Mouse (Mus musculus) kidney, embryonic 14.5 days (tissue): ENCODE results near the gene Krt31. TPM values are rescaled to one million over a fixed set of nuclear protein-coding genes. Genes with fewer than 3 reads are reported as not detected.
A peak's percentile ranks its signal among the peaks of the same experiment; 100 is the strongest.

ENCODE experiments used
- ATAC-seq: fragments of 200-750 bp; cut with Nextera tagmentation; 2 replicates; pipeline ENCODE4 v1.8.0; 2017; ENCODE audit warnings: moderate number of reproducible peaks, mild to moderate bottlenecking, moderate TSS enrichment, moderate library complexity; ENCODE audit not compliant: low FRiP score, low TSS enrichment
- H3K27ac ChIP-seq: fragments of 300-500 bp; sonication (generic); 2 replicates; pipeline ENCODE4 v1.5.1; 2014; ENCODE audit warnings: low read depth, mild to moderate bottlenecking, low read length, moderate library complexity, mixed read lengths
- H3K27me3 ChIP-seq: fragments of 300-500 bp; sonication (generic); 2 replicates; pipeline ENCODE4 v1.6.1; 2014; ENCODE audit warnings: mild to moderate bottlenecking, low read length; ENCODE audit not compliant: control insufficient read depth, insufficient read depth
- H3K36me3 ChIP-seq: fragments of 300-500 bp; sonication (generic); 2 replicates; pipeline ENCODE4 v1.6.1; 2014; ENCODE audit warnings: low read length, mixed read lengths; ENCODE audit not compliant: control insufficient read depth, insufficient read depth
- H3K4me1 ChIP-seq: fragments of 300-500 bp; sonication (generic); 2 replicates; pipeline ENCODE4 v1.6.1; 2014; ENCODE audit warnings: low read length, mixed read lengths; ENCODE audit not compliant: control insufficient read depth, insufficient read depth
- H3K4me2 ChIP-seq: fragments of 300-500 bp; sonication (generic); replicated peaks from 2 replicates; pipeline ENCODE4 v1.6.1; 2014; ENCODE audit warnings: low read depth, mild to moderate bottlenecking, low read length
- H3K4me3 ChIP-seq: fragments of 300-500 bp; sonication (generic); 2 replicates; pipeline ENCODE4 v1.5.1; 2014; ENCODE audit warnings: mild to moderate bottlenecking, low read length
- H3K9ac ChIP-seq: fragments of 300-500 bp; sonication (generic); 2 replicates; pipeline ENCODE4 v1.6.1; 2014; ENCODE audit warnings: low read depth, mild to moderate bottlenecking, low read length, moderate library complexity
- H3K9me3 ChIP-seq: fragments of 300-500 bp; sonication (generic); 2 replicates; pipeline ENCODE4 v1.6.1; 2016; ENCODE audit warnings: low read length; ENCODE audit not compliant: control insufficient read depth
- WGBS: fragments of 180-500 bp; shearing (Covaris S2); extraction: QIAGEN DNeasy Blood & Tissue Kit; methylation state at CpG from one replicate; pipeline ENCODE4 v1.1.7; 2014; 5-methylcytosine and 5-hydroxymethylcytosine counted together
- polyA plus RNA-seq: library from polyadenylated mRNA; unstranded; fragments of >200 nt; fragmentation: Nextera tagmentation; extraction: Ambion mirVana; gene quantifications from 2 replicates; pipeline ENCODE4 v1.2.1, GENCODE M21; 2014

Gene Krt31
- not detected in 2 replicates for polyA plus RNA-seq

DNA sequence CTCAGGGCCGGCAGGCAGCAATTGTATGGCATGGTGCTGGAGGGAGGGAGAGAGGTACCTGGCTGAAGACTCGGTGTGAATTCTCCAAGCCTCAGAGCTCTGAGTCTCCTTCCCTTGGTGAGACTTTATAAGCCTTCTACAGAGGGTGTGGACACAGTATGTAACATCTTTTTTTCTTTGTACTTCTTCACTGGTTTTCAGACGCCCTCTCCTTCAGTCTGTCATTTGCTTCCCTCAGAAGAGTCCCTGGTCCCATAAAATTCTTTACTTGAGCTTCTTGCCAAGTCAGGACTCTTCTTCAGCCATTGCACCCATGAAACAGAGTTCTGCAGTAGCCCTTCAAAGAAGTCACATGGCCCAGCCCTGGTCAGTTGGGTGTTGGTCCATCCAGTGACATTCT lies at the start of gene Krt31:
TSS of gene Krt31 (minus strand) at position 101 of the 400 bp plus-strand sequence.
- no peaks in the 10 kb centered on the region for H3K36me3 ChIP-seq
- 81% methylated on average over 3 of the region's 3 CpGs for WGBS
- no peak for ATAC-seq

GRCm38 (mm10) chr11:100097819-100098218 lies 47.5 kb upstream of the Krt31 start:
- peaks cover 18% of the 10 kb centered on the region; the same call in 1 of the 2 replicates for H3K4me1 ChIP-seq
- peak; percentile 60 for ATAC-seq
- no peaks in the 10 kb centered on the region for H3K9me3 ChIP-seq
- WGBS = 37% methylated on average over 9 of the region's 9 CpGs
- H3K9ac ChIP-seq = no peak overlapping the region
- H3K27me3 ChIP-seq = no peaks in the 10 kb centered on the region
- no peak overlapping the region for H3K27ac ChIP-seq
- no peaks in the 10 kb centered on the region for H3K36me3 ChIP-seq
- no peak overlapping the region for H3K4me2 ChIP-seq
- no peak overlapping the region for H3K4me3 ChIP-seq

More for the DNA sequence above, at the start of gene Krt31:
- H3K4me2 ChIP-seq = no peak within 1 kb of the TSS
- H3K4me3 ChIP-seq = no peak within 1 kb of the TSS
- no peak within 1 kb of the TSS for H3K9ac ChIP-seq
- no peaks in the 10 kb centered on the region for H3K4me1 ChIP-seq
- H3K27ac ChIP-seq = no peak within 1 kb of the TSS
- H3K27me3 ChIP-seq = no peaks in the 10 kb centered on the region
- H3K9me3 ChIP-seq = no peaks in the 10 kb centered on the region

DNA sequence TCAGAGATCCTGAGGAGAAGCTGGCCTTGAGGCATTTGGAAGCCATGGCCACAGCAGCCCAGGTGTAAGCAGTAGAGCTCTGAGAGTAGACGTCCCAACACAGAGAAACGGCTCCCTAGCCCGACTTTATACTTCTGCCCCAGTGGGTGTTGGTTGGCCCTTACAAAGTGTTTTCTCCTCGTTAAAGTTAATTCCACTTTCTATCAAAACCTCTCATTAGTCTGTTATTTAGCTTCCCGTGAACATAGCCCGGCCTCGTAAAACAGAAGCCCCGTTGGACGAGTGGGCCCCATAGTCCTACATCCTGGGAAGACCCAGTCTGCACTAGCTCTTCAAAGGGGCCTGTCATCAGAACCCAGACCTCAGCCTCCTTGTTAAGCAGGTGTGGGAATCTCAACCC lies 45.8 kb upstream of the Krt31 start, which contains the start of gene Krt35:
TSS of gene Krt35 (minus strand) at position 101 of the 400 bp plus-strand sequence.
- peaks cover 15% of the 10 kb centered on the region; the same call in 1 of the 2 replicates for H3K4me1 ChIP-seq
- H3K4me3 ChIP-seq = no peak within 1 kb of the TSS
- H3K4me2 ChIP-seq = no peak within 1 kb of the TSS
- 63% methylated on average over 9 of the region's 9 CpGs for WGBS
- no peaks in the 10 kb centered on the region for H3K36me3 ChIP-seq
- H3K9ac ChIP-seq = no peak within 1 kb of the TSS
- H3K27ac ChIP-seq = no peak within 1 kb of the TSS
- ATAC-seq = no peak
- no peaks in the 10 kb centered on the region for H3K27me3 ChIP-seq
- no peaks in the 10 kb centered on the region for H3K9me3 ChIP-seq

- no peak for ATAC-seq
- Histone ChIP-seq H3K36me3 (no peaks in the 10 kb centered on the region), H3K27me3 (no peaks in the 10 kb centered on the region), H3K9me3 (no peaks in the 10 kb centered on the region), H3K4me1 (no peaks in the 10 kb centered on the region), H3K4me3 (no peak overlapping the region), H3K9ac (no peak overlapping the region), H3K4me2 (no peak overlapping the region), H3K27ac (no peak overlapping the region)
- WGBS = 64% methylated on average over 7 of the region's 7 CpGs
Measured at GRCm38 (mm10) chr11:100088378-100089025, 38.2 kb upstream of the Krt31 start.

- no peaks in the 10 kb centered on the region for H3K9me3 ChIP-seq
- H3K27me3 ChIP-seq = no peaks in the 10 kb centered on the region
- no peak within 1 kb of the TSS for H3K9ac ChIP-seq
- 93% methylated on average over 10 of the region's 10 CpGs for WGBS
- no peak within 1 kb of the TSS for H3K4me2 ChIP-seq
- H3K27ac ChIP-seq = no peak within 1 kb of the TSS
- H3K4me3 ChIP-seq = no peak within 1 kb of the TSS
- no peak for ATAC-seq
- no peaks in the 10 kb centered on the region for H3K36me3 ChIP-seq
- H3K4me1 ChIP-seq = no peaks in the 10 kb centered on the region
Measured at GRCm38 (mm10) chr11:100087861-100088260, 37.5 kb upstream of the Krt31 start, which contains the start of gene Krt32. Gene Krt32, minus strand, starts transcription at chr11:100088226.

GRCm38 (mm10) chr11:100073873-100074272 lies 23.5 kb upstream of the Krt31 start:
- H3K27me3 ChIP-seq = no peaks in the 10 kb centered on the region
- ATAC-seq = no peak
- H3K4me3 ChIP-seq = no peak overlapping the region
- H3K4me1 ChIP-seq = no peaks in the 10 kb centered on the region
- no peak overlapping the region for H3K9ac ChIP-seq
- H3K9me3 ChIP-seq = no peaks in the 10 kb centered on the region
- WGBS = 84% methylated on average over 1 of the region's 1 CpGs
- no peak overlapping the region for H3K27ac ChIP-seq
- no peaks in the 10 kb centered on the region for H3K36me3 ChIP-seq
- no peak overlapping the region for H3K4me2 ChIP-seq

GRCm38 (mm10) chr11:100067293-100068036 lies 17.1 kb upstream of the Krt31 start:
- no peak overlapping the region for H3K27ac ChIP-seq

DNA sequence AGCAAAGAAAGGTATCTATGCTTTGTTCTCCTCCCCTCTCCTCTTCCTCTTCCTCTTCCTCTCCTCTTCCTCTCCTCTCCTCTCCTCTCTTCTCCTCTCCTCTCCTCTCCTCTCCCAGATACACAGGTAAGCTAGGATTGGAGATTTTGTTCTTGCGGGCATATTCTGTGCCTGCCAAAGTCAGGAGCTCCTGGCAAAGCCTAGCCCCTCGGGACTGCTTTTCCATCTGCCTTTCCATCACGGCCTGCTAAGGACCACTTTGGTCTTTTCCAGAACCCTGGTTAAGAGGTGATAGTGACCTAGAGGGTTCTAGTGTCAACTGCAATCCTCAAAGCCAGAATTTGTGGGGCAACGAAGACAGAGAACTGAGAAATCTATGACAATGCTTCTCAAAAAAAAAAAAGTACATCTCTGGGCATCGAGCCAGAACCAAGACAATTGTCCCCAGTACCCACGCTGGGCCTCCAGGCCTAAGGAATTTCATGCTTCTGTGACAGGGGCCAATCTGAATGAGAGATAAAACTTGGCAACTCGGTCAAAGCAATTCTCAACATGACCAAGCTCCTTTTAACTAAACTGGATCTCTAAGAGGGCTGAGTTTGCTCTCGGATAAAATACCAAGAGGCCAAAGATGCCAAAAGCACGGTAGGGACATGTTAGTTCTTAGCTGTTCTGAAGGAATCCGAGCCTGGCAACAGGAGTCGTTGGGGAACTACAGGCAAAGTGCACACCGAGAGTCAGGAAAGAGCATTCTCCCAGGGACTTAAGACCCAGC lies 16.1 kb upstream of the Krt31 start:
- Histone ChIP-seq H3K4me2 (no peak overlapping the region), H3K27ac (no peak overlapping the region), H3K4me1 (0 out of 2 replicates have a peak, but pooled peaks cover 2% of the 10 kb centered on the region), H3K9me3 (no peaks in the 10 kb centered on the region), H3K27me3 (no peaks in the 10 kb centered on the region), H3K36me3 (no peaks in the 10 kb centered on the region), H3K4me3 (no peak overlapping the region), H3K9ac (no peak overlapping the region)
- WGBS = 75% methylated on average over 12 of the region's 12 CpGs
- no peak for ATAC-seq

More at GRCm38 (mm10) chr11:100067293-100068036, 17.1 kb upstream of the Krt31 start:
- Histone ChIP-seq H3K27me3 (no peaks in the 10 kb centered on the region), H3K9ac (no peak overlapping the region), H3K4me1 (0 out of 2 replicates have a peak, but pooled peaks cover 2% of the 10 kb centered on the region), H3K4me2 (no peak overlapping the region), H3K9me3 (no peaks in the 10 kb centered on the region), H3K4me3 (no peak overlapping the region), H3K36me3 (no peaks in the 10 kb centered on the region)
- WGBS = 68% methylated on average over 17 of the region's 17 CpGs
- ATAC-seq = no peak
